Mouse (Mus musculus) lung, embryonic 14.5 days (tissue): ENCODE measurements around the gene Mzf1. TPM values are rescaled to one million over a fixed set of nuclear protein-coding genes. Genes with fewer than 3 reads are reported as not detected.
A peak's percentile ranks its signal among the peaks of the same experiment; 100 is the strongest.

Experiments used
- ATAC-seq: fragments of 200-750 bp; cut with Nextera tagmentation; 2 replicates; pipeline ENCODE4 v1.8.0; 2017; ENCODE audit warnings: mild to moderate bottlenecking, moderate TSS enrichment, moderate library complexity; ENCODE audit not compliant: insufficient read depth
- DNase-seq: peaks from one replicate; pipeline ENCODE4 v3.0.0-alpha.2; 2015
- H3K27ac ChIP-seq: fragments of 300-500 bp; sonication (generic); 2 replicates; pipeline ENCODE4 v1.5.1; 2014; ENCODE audit warnings: low read depth, mild to moderate bottlenecking, moderate library complexity
- H3K27me3 ChIP-seq: fragments of 300-500 bp; sonication (generic); 2 replicates; pipeline ENCODE4 v1.6.1; 2014; ENCODE audit warnings: low read length, control low read depth; ENCODE audit not compliant: insufficient read depth
- H3K36me3 ChIP-seq: fragments of 300-500 bp; sonication (generic); 2 replicates; pipeline ENCODE4 v1.6.1; 2014; ENCODE audit warnings: control low read depth; ENCODE audit not compliant: insufficient read depth
- H3K4me1 ChIP-seq: fragments of 300-500 bp; sonication (generic); 2 replicates; pipeline ENCODE4 v1.6.1; 2014; ENCODE audit warnings: antibody characterized with exemption, control low read depth; ENCODE audit not compliant: insufficient read depth
- H3K4me2 ChIP-seq: fragments of 300-500 bp; sonication (generic); 2 replicates; pipeline ENCODE4 v1.6.1; 2014; ENCODE audit warnings: mild to moderate bottlenecking
- H3K4me3 ChIP-seq: fragments of 300-500 bp; sonication (generic); 2 replicates; pipeline ENCODE4 v1.5.1; 2014; ENCODE audit warnings: low read depth, low read length
- H3K9ac ChIP-seq: fragments of 300-500 bp; sonication (generic); 2 replicates; pipeline ENCODE4 v1.6.1; 2014
- H3K9me3 ChIP-seq: fragments of 300-500 bp; sonication (generic); 2 replicates; pipeline ENCODE4 v1.6.1; 2016; ENCODE audit warnings: low read depth, low read length, control low read depth
- CTCF ChIP-seq: IDR thresholded peaks from 2 replicates; pipeline ENCODE4 v1.5.1; 2016; ENCODE audit warnings: antibody characterized with exemption, low read depth
- WGBS: fragments of 180-500 bp; shearing (Covaris S2); extraction: QIAGEN DNeasy Blood & Tissue Kit; methylation state at CpG from one replicate; pipeline ENCODE4 v1.1.7; 2014; 5-methylcytosine and 5-hydroxymethylcytosine counted together
- polyA plus RNA-seq: library from polyadenylated mRNA; unstranded; fragments of >200 nt; fragmentation: Nextera tagmentation; extraction: Ambion mirVana; gene quantifications from 2 replicates; pipeline ENCODE4 v1.2.1, GENCODE M21; 2014

Gene Mzf1
- polyA plus RNA-seq, 1 experiment from 2014 or later: 2.3 TPM

- peak overlapping the region; percentile 54 for H3K4me3 ChIP-seq
- H3K36me3 ChIP-seq: no peaks in the 10 kb centered on the region
- H3K4me2 ChIP-seq: peak overlapping the region; percentile 57
- H3K27me3 ChIP-seq: no peaks in the 10 kb centered on the region
- ATAC-seq (no peak), DNase-seq (no peak)
- H3K27ac ChIP-seq: no peak overlapping the region
- no peaks in the 10 kb centered on the region for H3K9me3 ChIP-seq
- no peaks in the 10 kb centered on the region for H3K4me1 ChIP-seq
- WGBS: 83% methylated on average over 2 of the region's 2 CpGs
- peak overlapping the region; percentile 60; the same call in 1 of the 2 replicates for H3K9ac ChIP-seq
- TF ChIP-seq CTCF: no peak
Observed at GRCm38 (mm10) chr7:13053501-13053900, 1.1 kb downstream of the Mzf1 start.

- TF ChIP-seq CTCF: no peak
- no peaks in the 10 kb centered on the region for H3K36me3 ChIP-seq
- H3K9me3 ChIP-seq: no peaks in the 10 kb centered on the region
- H3K9ac ChIP-seq: no peak overlapping the region
- H3K4me3 ChIP-seq: no peak overlapping the region
- H3K4me1 ChIP-seq: no peaks in the 10 kb centered on the region
- H3K4me2 ChIP-seq: no peak overlapping the region
- 89% methylated on average over 13 of the region's 13 CpGs for WGBS
- H3K27me3 ChIP-seq: no peaks in the 10 kb centered on the region
- H3K27ac ChIP-seq: no peak overlapping the region
- DNase-seq (no peak), ATAC-seq (no peak)
Observed at GRCm38 (mm10) chr7:13053001-13053400, 1.6 kb downstream of the Mzf1 start.

GRCm38 (mm10) chr7:13046084-13046483 lies 8.5 kb downstream of the Mzf1 start:
- Histone ChIP-seq H3K4me3 (no peak overlapping the region), H3K27me3 (peaks cover 30% of the 10 kb centered on the region), H3K4me2 (no peak overlapping the region), H3K4me1 (no peaks in the 10 kb centered on the region), H3K9me3 (no peaks in the 10 kb centered on the region; the same call in 1 of the 2 replicates), H3K36me3 (no peaks in the 10 kb centered on the region), H3K9ac (no peak overlapping the region), H3K27ac (no peak overlapping the region)
- ATAC-seq: peak; percentile 58; the same call in 1 of the 2 replicates
- peak; percentile 82 for TF ChIP-seq CTCF
- WGBS: 2% methylated on average over 2 of the region's 2 CpGs
- peak; percentile 88 for DNase-seq

GRCm38 (mm10) chr7:13044254-13044625 lies 10.3 kb downstream of the Mzf1 start:
- Histone ChIP-seq H3K4me2 (peak overlapping the region; percentile 91), H3K36me3 (no peaks in the 10 kb centered on the region), H3K9ac (peak overlapping the region; percentile 53), H3K9me3 (no peaks in the 10 kb centered on the region; the same call in 1 of the 2 replicates), H3K27me3 (peaks cover 30% of the 10 kb centered on the region), H3K4me3 (peak overlapping the region; percentile 49), H3K27ac (no peak overlapping the region), H3K4me1 (no peaks in the 10 kb centered on the region)
- WGBS: 4% methylated on average over 23 of the region's 23 CpGs
- DNase-seq (no peak), ATAC-seq (peak; percentile 12; the same call in 1 of the 2 replicates)
- TF ChIP-seq CTCF: no peak

- Histone ChIP-seq H3K4me2 (peak overlapping the region; percentile 91), H3K4me3 (peak overlapping the region; percentile 49), H3K36me3 (no peaks in the 10 kb centered on the region), H3K27ac (no peak overlapping the region), H3K27me3 (peaks cover 30% of the 10 kb centered on the region), H3K4me1 (no peaks in the 10 kb centered on the region), H3K9me3 (no peaks in the 10 kb centered on the region; the same call in 1 of the 2 replicates), H3K9ac (peak overlapping the region; percentile 53)
- TF ChIP-seq CTCF: no peak
- DNase-seq (peak; percentile 65), ATAC-seq (peak; percentile 39)
- 5% methylated on average over 88 of the region's 88 CpGs for WGBS
Observed at GRCm38 (mm10) chr7:13043445-13044253, 10.9 kb downstream of the Mzf1 start.

GRCm38 (mm10) chr7:13043120-13043444 lies 11.5 kb downstream of the Mzf1 start:
- H3K9me3 ChIP-seq: no peaks in the 10 kb centered on the region; the same call in 1 of the 2 replicates
- WGBS: 37% methylated on average over 16 of the region's 16 CpGs
- peak overlapping the region; percentile 49 for H3K4me3 ChIP-seq
- H3K36me3 ChIP-seq: no peaks in the 10 kb centered on the region
- no peak overlapping the region for H3K27ac ChIP-seq
- no peak for ATAC-seq
- no peaks in the 10 kb centered on the region for H3K4me1 ChIP-seq
- H3K9ac ChIP-seq: no peak overlapping the region
- H3K4me2 ChIP-seq: peak overlapping the region; percentile 91
- peaks cover 30% of the 10 kb centered on the region for H3K27me3 ChIP-seq
- DNase-seq: no peak
- TF ChIP-seq CTCF: no peak

GRCm38 (mm10) chr7:13042511-13042910 lies 12.1 kb downstream of the Mzf1 start:
- no peak for TF ChIP-seq CTCF
- Histone ChIP-seq H3K4me2 (no peak overlapping the region), H3K4me1 (no peaks in the 10 kb centered on the region), H3K27ac (no peak overlapping the region), H3K9ac (no peak overlapping the region), H3K9me3 (no peaks in the 10 kb centered on the region; the same call in 1 of the 2 replicates), H3K27me3 (peaks cover 30% of the 10 kb centered on the region), H3K36me3 (no peaks in the 10 kb centered on the region), H3K4me3 (no peak overlapping the region)
- WGBS: 68% methylated on average over 6 of the region's 6 CpGs
- DNase-seq (no peak), ATAC-seq (no peak)
